Mouse (Mus musculus): Measurements from ENCODE around the gene Plekha6.
A peak's percentile ranks its signal among the peaks of the same experiment; 100 is the strongest.
"Not testable (repeated sequence)": the region's sequence is repeated elsewhere in the genome, so short reads cannot be mapped to it uniquely, and the experiment has no call there.

The Plekha6 gene

DNA sequence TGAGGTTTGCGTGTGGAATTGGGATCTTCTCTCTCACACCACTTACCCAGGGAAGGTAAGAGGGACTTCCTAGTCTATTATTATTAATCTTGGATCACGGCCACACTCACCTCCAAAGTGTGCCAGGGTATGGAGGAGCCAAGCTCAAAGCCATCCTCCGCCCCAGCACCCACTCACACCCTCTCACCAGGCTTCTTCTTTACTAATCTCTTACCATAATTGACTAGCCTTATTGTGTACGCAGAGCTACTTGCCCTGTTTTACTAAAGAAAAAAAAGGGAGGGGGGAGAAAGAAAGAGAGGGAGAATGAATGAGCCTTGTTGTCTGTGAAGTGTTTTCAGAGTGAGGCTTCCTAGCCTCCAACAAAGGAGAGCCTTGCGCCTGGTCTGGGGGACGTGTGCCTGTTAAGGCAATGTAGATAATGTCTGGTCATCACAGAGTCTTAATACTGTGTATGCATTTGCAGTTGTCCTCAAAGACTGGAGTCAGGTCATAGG, 164.3 kb downstream of the Plekha6 start:
- H3K27me3 ChIP-seq (ENCODE audit: insufficient read depth, low read length) = peaks cover 31% of the 10 kb centered on the region
- no peak overlapping the region for H3K4me3 ChIP-seq (replicated peaks; ENCODE audit: low read length)
- no peak for TF ChIP-seq POU5F1 (IDR thresholded peaks at IDR 0.05; ENCODE audit: borderline replicate concordance, low read length)
- no peak for TF ChIP-seq CTCF (conservative IDR thresholded peaks at IDR 0.05; ENCODE audit: low read length)
- TF ChIP-seq NANOG (IDR thresholded peaks at IDR 0.05; ENCODE audit: borderline replicate concordance, low read length) = no peak
- H3K9me3 ChIP-seq (ENCODE audit: low read length) = no peaks in the 10 kb centered on the region
- peaks cover 31% of the 10 kb centered on the region for H3K4me1 ChIP-seq (replicated peaks; ENCODE audit: low read depth, low read length)
- no peaks in the 10 kb centered on the region for H3K36me3 ChIP-seq (ENCODE audit: insufficient read depth, low read length)

DNA sequence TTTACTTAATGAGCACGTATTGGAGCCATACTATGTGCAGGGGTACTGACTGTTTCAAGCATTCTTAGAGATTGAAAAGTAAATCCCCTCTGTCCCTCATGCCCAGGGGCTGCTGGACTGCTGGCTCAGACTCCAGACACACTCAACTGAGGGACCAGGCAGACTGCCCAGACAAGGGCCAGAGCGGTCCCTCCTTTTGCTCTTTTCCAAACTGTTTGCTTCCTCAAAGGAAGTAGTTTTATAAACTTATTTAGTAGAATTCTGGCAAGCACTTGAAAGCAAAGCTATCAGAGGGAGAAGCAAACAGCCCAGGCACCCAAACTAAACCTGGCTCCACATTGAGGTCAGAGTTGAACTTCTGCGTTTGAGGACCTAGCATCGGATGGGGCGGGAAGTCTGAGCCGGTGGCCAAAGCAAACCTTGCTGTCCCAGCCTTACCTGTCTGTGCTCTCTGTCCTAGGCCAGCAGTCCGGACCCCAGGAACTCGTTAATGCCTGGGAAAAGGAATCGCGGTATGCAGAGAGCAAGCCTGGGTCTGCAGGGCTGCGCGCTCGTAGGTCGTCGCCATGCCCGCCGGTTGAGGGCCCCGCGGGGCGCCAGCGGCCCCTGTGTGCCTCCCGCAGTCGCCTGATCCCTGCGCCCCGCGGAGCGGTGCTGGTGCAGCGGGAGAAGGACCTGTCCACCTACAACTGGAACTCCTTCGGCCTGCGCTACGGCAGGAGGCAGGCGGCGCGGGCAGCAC, 165.1 kb downstream of the Plekha6 start:
- peaks cover 33% of the 10 kb centered on the region for H3K4me1 ChIP-seq (replicated peaks; ENCODE audit: low read depth, low read length)
- peaks cover 4% of the 10 kb centered on the region; the same call in 1 of the 2 replicates for H3K9me3 ChIP-seq (ENCODE audit: low read length)
- H3K27me3 ChIP-seq (ENCODE audit: insufficient read depth, low read length) = peaks cover 31% of the 10 kb centered on the region
- no peaks in the 10 kb centered on the region for H3K36me3 ChIP-seq (ENCODE audit: insufficient read depth, low read length)
- peak overlapping the region; percentile 78 for H3K4me3 ChIP-seq (replicated peaks; ENCODE audit: low read length)
- no peak for TF ChIP-seq CTCF (conservative IDR thresholded peaks at IDR 0.05; ENCODE audit: low read length)

DNA sequence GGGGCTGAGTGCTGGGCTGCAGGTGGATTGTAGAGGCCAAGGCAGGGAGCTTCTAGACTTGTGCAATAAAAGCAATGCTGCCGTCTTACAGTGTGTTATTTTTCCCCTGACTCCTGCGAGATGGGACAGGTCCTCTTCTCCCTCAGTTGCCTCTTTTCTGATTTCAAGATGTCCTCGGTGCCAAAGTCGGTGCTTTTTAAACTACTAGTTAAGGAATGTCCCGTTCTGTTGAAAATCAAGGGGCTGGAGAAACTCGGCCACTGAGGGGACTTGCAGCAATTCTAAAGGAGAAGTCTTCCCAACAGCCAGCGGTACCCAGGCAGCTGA, 165.6 kb downstream of the Plekha6 start:
- Histone ChIP-seq H3K27me3 (ENCODE audit: insufficient read depth, low read length) (peaks cover 31% of the 10 kb centered on the region), H3K4me3 (replicated peaks; ENCODE audit: low read length) (peak overlapping the region; percentile 78), H3K9me3 (ENCODE audit: low read length) (peaks cover 8% of the 10 kb centered on the region; the same call in 1 of the 2 replicates), H3K36me3 (ENCODE audit: insufficient read depth, low read length) (no peaks in the 10 kb centered on the region), H3K4me1 (replicated peaks; ENCODE audit: low read depth, low read length) (peaks cover 38% of the 10 kb centered on the region)
- TF ChIP-seq POU5F1 (IDR thresholded peaks at IDR 0.05; ENCODE audit: borderline replicate concordance, low read length) = no peak
- TF ChIP-seq NANOG (IDR thresholded peaks at IDR 0.05; ENCODE audit: borderline replicate concordance, low read length) = no peak
- no peak for TF ChIP-seq CTCF (conservative IDR thresholded peaks at IDR 0.05; ENCODE audit: low read length)

DNA sequence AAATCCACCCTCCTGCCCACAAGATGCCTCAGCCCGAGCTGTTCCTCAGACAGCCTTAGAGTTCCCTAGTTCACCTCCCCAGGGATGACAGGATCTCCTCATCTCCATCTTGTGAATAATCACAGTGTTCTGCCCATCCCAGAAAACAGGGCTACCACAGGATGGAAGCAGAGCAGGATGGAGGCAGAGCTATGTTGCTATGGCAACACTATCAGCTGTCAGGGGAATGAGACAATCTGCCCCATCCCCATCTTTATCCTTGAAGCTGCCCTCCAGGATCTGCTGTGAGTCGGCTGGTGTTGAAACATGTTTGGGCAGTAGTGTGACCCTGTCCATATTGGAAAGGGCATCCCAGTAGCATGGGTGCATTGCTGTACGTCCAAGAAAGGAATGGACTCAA, 167.1 kb downstream of the Plekha6 start:
- Histone ChIP-seq H3K4me3 (replicated peaks; ENCODE audit: low read length) (no peak overlapping the region), H3K27me3 (ENCODE audit: insufficient read depth, low read length) (peaks cover 31% of the 10 kb centered on the region), H3K9me3 (ENCODE audit: low read length) (peaks cover 8% of the 10 kb centered on the region; the same call in 1 of the 2 replicates), H3K36me3 (ENCODE audit: insufficient read depth, low read length) (no peaks in the 10 kb centered on the region), H3K4me1 (replicated peaks; ENCODE audit: low read depth, low read length) (peaks cover 32% of the 10 kb centered on the region)
- TF ChIP-seq POU5F1 (IDR thresholded peaks at IDR 0.05; ENCODE audit: borderline replicate concordance, low read length) (no peak), NANOG (IDR thresholded peaks at IDR 0.05; ENCODE audit: borderline replicate concordance, low read length) (no peak), CTCF (conservative IDR thresholded peaks at IDR 0.05; ENCODE audit: low read length) (no peak)

DNA sequence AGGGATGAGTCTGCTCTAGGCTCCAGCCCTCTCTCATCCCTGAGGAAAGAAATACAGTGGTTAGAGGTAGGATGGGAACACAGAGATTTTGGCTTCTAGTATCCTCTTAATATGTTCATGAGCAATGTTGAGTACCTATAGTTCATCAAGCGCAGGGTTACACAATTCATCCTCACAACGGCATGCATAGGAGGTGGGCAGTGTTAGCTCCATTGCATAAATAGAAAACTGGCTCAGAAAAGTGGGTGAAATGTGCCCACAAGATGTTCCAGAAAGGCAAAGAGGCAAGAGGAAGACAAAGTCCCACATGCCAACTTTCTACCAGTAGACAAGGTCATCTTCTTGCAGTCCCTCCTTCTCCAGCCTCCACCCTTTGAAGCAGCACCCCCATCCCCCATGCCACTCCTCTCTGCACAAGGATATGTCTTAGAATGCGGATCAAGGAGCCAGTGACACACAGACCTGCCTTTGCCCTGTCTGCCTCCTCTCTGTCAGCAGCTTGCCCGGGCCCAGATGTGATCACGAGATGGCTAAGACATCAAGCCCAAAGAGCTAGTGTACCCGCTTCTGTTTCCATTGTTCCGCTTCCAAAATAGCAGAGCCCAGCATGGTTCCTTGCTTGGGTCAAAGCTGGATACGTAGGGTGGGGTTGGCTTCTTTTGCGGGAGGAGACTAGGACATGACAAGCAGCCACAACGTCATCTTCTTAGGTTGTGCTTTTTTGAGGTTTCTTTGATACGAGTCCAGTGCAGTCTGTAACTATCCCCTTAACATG, 168.8 kb downstream of the Plekha6 start:
- Histone ChIP-seq H3K27me3 (ENCODE audit: insufficient read depth, low read length) (peaks cover 29% of the 10 kb centered on the region), H3K4me1 (replicated peaks; ENCODE audit: low read depth, low read length) (peaks cover 24% of the 10 kb centered on the region), H3K4me3 (replicated peaks; ENCODE audit: low read length) (no peak overlapping the region), H3K9me3 (ENCODE audit: low read length) (peaks cover 17% of the 10 kb centered on the region), H3K36me3 (ENCODE audit: insufficient read depth, low read length) (no peaks in the 10 kb centered on the region)
- TF ChIP-seq POU5F1 (IDR thresholded peaks at IDR 0.05; ENCODE audit: borderline replicate concordance, low read length) (no peak), NANOG (IDR thresholded peaks at IDR 0.05; ENCODE audit: borderline replicate concordance, low read length) (no peak), CTCF (conservative IDR thresholded peaks at IDR 0.05; ENCODE audit: low read length) (no peak)

DNA sequence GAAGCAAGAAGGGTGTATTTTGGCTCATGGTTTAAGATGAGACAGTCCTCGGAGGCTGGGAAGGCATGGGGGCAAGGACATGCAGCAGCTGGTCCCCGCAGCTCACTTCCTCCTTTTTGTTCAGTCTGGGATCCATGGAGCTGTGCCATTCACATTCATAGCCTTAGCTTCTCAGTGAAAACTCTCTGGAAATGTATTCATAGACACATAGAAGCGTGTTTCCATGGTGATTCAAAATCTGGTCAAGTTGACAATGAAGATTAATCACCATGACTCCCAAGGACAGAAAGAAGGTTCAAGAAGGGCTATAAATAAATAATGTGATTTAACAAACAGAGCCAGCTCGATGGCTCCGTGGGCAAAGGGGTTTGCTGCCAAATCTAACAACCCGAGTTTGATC, 169.9 kb downstream of the Plekha6 start:
- H3K9me3 ChIP-seq (ENCODE audit: low read length) = peaks cover 17% of the 10 kb centered on the region
- H3K27me3 ChIP-seq (ENCODE audit: insufficient read depth, low read length) = peaks cover 18% of the 10 kb centered on the region
- H3K4me1 ChIP-seq (replicated peaks; ENCODE audit: low read depth, low read length) = peaks cover 24% of the 10 kb centered on the region
- TF ChIP-seq NANOG (IDR thresholded peaks at IDR 0.05; ENCODE audit: borderline replicate concordance, low read length) = no peak
- no peak for TF ChIP-seq CTCF (conservative IDR thresholded peaks at IDR 0.05; ENCODE audit: low read length)
- TF ChIP-seq POU5F1 (IDR thresholded peaks at IDR 0.05; ENCODE audit: borderline replicate concordance, low read length) = no peak
- no peak overlapping the region for H3K4me3 ChIP-seq (replicated peaks; ENCODE audit: low read length)
- H3K36me3 ChIP-seq (ENCODE audit: insufficient read depth, low read length) = no peaks in the 10 kb centered on the region

DNA sequence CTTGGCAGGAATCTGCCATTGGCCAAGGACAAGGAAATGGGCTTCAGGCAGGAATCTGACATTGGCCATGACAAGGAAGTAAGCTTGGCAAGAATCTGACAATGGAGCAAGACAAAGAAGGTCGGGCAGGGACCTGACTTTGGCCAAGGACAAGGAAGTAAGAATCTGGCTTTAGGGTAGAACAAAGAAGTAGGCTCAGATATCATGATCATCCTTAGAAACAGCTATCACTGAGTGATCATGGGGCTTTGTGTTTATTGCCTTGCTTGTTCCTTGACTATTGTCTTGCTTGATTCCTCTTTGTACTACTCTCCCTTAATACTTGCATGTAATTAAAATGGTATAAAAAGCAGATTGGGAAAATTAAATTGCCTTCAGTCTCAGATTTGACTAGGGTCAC, 176.4 kb downstream of the Plekha6 start:
- H3K27me3 ChIP-seq (ENCODE audit: insufficient read depth, low read length); H3K36me3 ChIP-seq (ENCODE audit: insufficient read depth, low read length); H3K9me3 ChIP-seq (ENCODE audit: low read length); H3K4me3 ChIP-seq (replicated peaks; ENCODE audit: low read length): not testable (repeated sequence)
- TF ChIP-seq NANOG (IDR thresholded peaks at IDR 0.05; ENCODE audit: borderline replicate concordance, low read length) = peak; percentile 95
- peaks cover 19% of the 10 kb centered on the region for H3K4me1 ChIP-seq (replicated peaks; ENCODE audit: low read depth, low read length)

DNA sequence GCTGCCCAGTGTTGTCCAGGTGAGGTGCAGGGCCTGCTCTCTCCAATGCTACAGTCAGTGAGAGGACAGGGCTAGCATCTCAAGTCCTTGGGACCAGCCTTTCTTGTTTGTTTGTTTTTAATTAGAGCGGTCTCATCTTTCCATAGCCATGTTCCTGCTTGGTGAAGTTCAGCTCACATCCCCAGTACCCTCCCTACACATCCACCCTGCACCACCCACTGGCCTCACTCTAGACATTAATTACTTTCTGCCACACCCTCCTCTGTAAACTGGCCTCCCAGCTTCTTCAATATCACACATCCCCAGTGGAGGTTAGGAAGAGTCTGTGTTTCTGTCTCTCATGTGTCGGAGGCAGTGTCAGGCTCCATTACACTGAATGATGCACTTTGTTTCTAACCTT, 180.3 kb downstream of the Plekha6 start:
- no peak for TF ChIP-seq POU5F1 (IDR thresholded peaks at IDR 0.05; ENCODE audit: borderline replicate concordance, low read length)
- TF ChIP-seq NANOG (IDR thresholded peaks at IDR 0.05; ENCODE audit: borderline replicate concordance, low read length) = no peak
- no peak for TF ChIP-seq CTCF (conservative IDR thresholded peaks at IDR 0.05; ENCODE audit: low read length)
- H3K9me3 ChIP-seq (ENCODE audit: low read length) = no peaks in the 10 kb centered on the region
- H3K36me3 ChIP-seq (ENCODE audit: insufficient read depth, low read length) = no peaks in the 10 kb centered on the region
- peaks cover 34% of the 10 kb centered on the region for H3K4me1 ChIP-seq (replicated peaks; ENCODE audit: low read depth, low read length)
- H3K27me3 ChIP-seq (ENCODE audit: insufficient read depth, low read length) = peaks cover 9% of the 10 kb centered on the region
- no peak overlapping the region for H3K4me3 ChIP-seq (replicated peaks; ENCODE audit: low read length)

All from E14TG2a.4 (cell line).